Mouse (Mus musculus): ENCODE data around the gene Gdpd1.
"Not testable (repeated sequence)": the region's sequence is repeated elsewhere in the genome, so short reads cannot be mapped to it uniquely, and the experiment has no call there.

Gdpd1 gene

DNA sequence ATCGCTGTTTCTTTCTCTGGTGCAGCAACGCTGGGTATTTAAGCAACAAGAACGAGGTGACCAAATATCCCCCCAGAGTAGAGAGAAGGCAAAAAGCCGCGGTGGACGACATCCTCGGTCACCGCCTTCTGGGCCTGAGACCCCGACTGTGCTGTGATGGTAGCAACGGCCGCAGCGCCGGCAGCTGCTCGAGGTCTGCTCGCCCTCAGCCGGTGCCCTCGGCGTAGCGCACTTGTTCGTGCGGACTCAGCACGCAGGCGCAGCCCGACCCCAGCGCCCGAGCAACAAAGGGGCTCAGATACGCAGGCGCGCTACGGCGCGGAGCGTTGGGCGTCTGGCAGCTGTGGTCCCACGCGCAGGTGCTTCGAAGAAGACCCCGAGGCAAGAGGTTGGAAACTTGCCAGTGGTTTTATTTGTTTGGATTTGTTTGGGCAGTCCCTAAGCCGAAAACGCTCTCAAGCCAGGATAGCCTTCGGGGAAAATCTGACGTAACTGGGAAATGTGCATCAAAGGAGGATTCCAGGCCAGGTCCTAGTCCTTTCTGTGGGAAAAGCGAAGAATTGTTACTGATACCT is at the start of gene Gdpd1:
Gdpd1 (minus strand) TSS at position 197 of the 575 bp plus-strand sequence.
- DNase-seq = peak; percentile 91 to 94

DNA sequence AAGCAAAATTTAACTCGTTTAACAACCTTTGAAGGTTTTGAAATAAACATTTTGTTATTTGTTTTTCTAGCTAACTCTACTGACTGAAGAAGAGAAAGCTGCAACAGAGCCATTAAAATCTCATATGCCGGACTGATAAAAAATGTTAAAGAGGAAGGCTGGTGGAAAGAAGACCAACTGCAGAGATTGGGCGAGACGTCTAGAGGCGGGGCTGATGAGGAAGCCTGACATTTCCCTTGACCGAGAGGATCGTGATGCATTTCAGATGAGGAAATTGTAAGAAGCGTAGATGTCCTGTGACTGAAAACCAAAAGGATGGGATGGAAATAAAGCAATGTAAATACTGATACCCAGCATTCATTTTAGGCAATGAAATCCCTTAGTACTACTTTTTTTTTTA is 48.0 kb upstream of the Gdpd1 start:
- no peak for DNase-seq

DNA sequence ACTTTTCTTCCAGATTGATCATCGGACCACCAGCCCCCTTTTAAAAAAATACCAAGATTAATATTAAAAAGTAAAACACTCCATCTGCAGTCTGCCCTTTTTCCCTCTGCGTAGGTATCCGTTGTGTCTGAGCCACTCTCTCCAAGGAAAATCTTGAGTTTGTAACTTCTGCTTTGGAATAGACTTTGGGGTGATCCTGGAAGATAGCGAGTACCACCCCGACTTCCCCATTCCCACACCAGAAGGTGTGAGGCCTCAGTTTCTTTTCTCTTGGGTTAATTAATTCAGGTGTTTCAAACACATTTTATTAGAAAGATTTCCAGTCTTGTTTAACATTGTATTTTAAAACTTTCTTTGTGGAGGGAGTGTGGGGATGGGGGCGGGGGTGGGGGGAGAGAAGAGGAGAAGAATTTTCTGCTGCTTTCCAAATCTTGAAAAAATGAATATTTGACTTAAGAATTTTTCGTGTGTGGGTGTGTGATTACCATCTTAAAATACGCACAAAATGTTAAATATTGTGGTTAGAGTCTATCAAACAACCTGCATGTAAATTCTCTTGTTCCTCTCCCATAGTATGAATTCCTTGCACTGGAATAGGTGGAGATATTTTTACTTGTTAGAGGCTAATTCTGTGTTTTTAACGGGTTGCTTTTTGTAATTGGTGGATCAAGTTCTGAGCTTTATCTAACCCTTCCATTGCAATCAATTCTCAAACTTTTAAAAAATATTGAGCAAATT is 36.5 kb upstream of the Gdpd1 start:
- no peak for DNase-seq

DNA sequence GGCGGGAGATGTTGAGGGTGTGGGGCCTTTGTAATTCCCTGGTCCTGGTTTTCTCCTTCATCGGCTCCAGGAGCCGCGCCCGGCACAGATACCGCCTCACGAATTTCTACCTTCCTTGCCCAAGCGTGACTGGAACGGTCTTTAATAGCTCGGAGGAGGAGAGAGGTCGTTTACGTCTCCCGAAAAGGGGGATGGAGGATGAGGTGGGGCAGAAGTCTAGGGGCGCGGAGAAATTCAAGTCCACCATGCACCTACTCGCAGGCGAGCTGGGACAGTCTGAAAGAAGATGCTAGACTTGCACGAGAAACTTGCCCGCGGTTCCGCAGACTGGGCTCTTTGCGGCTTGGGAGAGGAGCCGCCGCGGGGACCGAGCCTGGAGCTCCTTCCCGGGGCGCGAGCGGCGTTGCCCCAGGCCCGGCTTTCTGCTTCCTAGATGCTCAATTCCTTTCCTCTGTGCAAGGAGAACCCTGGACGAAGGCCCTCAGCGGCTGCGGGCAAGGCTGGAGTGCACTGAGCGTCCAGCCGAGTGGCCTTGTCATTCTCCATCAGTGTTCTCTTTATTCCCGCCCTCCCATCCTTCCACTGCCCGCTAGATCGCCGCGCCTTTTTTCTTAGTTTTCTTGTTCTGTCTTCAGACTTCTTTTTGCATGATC is 35.8 kb upstream of the Gdpd1 start:
- DNase-seq = peak; percentile 45 to 51

DNA sequence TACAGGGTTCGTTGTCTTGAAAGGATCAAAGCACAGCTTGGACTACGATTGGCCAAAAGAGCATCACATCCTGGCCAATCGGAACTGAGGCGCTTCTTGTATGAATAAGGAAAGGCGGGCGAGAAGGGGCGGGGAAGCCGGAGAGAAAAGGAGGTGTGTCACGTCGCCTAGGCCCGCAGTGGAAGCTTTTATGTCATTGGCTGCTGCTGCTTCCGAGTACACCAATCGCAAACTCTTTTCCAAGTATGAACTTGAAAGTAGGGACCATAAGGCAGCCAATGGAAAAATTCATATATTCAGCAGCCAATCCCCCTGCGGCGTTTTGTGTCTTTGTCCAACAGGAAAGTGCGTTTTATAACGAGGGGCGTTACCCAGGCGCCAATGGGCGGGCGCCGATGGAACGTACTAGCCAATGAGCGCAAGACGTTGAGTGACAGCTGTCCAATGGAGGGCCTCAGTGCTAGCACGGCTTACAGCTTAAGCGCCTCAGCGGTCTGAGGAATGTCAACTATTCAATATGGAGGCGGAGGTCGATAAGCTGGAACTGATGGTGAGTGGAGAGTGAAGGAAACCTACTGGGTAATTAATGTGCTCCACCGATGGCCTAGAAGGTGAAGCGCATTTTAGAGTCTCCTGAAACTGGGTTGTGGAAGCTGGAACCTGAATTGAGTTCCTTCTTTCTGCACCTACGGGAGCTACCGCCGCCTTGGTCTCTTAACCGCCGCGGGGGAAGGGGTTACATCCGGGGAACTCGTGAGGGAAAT is 35.1 kb upstream of the Gdpd1 start, which contains the start of gene Ska2:
Ska2 (plus strand) TSS at position 480 of the 764 bp plus-strand sequence.
- DNase-seq = peak; percentile 95 to 96

DNA sequence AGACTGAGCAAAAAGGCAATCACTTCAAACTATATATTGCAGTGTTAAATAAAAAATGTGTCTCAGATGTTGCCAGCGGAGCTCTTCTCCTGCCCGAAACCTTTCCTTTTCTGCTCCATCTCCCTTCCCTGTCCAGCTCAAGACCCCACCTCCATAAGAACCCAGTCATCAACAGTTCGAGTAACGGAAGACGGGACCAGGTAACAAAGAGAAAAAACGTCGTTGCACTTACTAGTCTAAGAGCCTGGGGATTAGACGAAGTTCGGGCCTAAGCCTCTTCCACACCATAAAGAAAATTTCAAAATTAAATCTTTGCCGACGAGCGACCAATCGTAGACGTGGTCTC is 34.5 kb upstream of the Gdpd1 start, which contains the start of gene Prr11:
Prr11 (minus strand) TSS at position 300 of the 346 bp plus-strand sequence.
- DNase-seq = no peak

DNA sequence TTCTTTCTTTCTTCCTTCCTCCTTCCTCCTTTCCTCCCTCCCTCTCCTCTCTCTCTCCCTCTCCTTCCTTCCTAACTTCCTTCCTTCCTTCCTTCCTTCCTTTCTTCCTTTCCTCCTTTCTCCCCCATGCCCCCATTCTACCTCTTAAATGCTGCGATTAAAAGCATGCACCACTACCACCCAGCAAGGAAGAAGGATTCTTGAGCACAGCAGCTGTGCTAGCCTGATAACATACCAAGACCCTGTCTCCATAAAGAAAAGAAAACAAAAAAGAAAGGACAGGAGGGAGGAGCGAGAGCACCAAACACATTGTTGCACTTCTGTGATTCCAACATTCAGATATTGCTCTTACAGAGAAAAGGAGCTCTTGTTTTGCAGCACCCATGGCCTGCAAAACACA is 13.3 kb upstream of the Gdpd1 start:
- no peak for DNase-seq

DNA sequence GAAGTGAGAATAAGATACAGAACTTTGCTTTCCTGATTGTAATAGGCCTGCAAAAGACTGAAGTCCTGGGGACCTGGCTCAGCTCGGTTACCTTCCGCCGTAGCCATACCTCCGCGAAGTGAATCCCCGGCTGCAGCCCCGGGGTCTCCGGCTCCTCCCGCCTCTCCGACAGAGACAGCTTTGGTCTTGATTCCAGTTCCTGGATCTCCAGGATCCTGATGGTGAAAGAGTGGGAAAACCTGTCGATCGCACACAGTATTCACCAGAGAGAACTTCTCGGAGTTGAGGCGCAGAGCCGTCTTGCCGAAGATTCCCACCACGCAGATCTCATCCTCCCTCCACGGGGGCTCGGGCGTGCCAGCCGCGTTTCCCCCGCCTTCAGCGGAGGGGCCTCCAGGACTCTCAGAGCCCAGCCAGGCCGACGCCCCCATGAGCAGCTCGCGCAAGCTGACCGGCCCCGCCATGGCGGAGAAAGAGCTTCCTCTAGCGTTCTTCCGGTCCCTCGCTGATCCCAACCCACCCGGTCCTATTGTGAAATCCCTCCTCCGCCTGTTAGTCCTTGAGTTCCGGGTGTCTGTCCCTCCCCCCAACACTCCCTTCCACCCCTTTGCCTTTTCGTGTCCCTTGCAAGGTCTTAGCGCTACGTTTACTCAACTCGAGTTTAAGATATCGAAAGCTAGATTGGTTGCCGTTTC is 12.6 kb upstream of the Gdpd1 start, which contains the start of gene Smg8:
Smg8 (minus strand) TSS at position 485 of the 695 bp plus-strand sequence.
- DNase-seq = peak; percentile 79 to 86

DNA sequence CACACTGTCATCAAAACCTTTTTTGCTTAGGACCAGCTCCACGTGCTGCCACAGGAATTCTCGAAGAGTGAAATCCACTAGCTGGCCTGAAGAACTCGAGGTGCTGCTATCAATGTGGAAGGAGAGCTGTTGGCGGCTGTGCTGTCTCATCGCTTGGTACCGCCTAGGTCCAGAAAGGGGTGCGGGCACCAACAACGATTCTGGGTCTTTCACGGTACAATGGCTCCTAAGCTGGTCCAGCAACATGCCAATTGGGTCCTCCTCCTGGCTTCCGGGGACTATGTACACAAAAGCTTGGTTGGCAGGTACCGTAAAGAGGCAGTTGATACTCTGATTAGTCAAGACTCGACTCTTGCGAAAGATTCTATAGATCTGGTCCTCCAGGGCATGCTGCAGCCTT is 11.6 kb upstream of the Gdpd1 start:
- DNase-seq = no peak

DNA sequence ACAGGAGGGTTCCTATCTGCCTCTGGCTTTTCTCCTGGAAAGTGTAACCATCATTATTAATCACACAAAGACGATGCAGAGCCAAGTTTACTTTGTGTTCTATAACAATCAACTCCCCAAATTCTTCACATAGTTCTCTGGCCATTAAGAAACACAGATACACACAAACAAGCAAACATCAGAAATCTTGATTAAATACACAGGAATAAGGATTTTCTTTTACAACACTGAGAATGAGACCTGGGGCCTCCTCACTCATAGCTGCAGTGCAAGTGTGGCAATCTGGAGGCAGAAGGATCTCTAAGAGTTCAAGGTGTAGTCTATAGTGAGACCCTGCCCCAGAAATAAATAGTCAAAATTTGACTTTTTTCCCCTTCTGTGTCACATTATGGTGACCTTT is 9.8 kb upstream of the Gdpd1 start:
- DNase-seq = no peak

DNA sequence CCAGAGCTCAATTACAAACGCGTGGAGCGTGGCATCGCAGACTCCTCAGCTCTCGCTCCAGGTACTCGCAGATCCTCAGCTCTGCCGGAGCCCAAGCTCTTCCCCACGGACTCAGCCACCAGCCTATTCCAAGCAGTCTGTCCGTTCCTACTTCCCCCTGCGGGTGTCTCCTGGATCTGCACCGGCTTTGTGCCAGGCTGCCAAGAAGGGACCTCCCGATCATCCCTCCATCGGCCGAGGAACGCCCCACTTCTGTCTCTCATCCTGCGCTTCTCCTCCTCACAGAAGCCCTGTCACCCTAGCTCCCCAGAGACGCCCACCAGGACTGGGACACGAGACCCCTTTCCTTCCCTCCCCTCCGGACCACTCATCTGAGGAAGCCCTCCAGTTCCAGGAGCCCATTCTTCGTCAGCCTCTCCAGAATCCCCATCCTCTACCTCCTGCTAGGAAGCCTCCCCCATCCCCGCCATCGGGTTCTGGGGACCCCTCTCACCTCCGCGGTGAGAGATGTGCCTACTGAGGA is 458 bp downstream of the Gdpd1 start:
- peak; percentile 83 for DNase-seq

DNA sequence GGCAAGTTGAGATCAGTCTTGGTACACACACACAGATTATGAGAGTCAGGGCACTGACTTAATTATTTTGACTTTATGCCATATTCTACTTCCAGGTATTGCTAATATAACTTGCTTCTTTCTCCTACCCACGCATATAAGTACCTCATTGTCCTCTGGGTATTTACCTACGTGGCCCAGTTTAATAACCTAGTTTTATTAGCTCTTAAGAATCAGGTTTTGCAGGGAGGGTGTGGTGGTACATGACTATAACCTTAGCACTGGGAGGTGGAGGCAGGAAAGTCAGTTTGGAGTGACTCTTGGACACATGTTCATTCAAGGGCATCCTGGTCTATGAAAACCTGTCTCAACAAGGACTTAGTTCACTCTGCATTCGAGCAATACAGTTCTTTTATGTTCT is 11.8 kb downstream of the Gdpd1 start:
- DNase-seq = no peak

DNA sequence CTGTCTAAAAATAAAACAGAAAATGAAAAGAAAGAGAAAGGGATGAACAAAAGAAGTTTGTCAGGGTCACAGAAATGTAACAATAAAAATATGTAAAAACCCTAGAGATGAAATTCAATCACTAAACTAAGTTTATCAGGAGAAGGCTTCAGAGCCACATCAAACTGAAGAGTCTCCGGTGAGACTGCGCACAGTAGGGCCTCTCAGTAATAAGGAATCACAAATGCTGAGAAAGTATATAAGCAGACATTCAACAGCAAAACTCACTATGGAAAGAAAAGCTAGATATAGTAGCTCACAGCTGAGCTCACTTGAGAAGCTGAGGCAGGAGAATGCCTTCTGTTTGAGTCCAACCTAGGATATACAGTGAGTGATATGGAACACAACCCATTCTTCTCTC is 13.5 kb downstream of the Gdpd1 start:
- no peak for DNase-seq

DNA sequence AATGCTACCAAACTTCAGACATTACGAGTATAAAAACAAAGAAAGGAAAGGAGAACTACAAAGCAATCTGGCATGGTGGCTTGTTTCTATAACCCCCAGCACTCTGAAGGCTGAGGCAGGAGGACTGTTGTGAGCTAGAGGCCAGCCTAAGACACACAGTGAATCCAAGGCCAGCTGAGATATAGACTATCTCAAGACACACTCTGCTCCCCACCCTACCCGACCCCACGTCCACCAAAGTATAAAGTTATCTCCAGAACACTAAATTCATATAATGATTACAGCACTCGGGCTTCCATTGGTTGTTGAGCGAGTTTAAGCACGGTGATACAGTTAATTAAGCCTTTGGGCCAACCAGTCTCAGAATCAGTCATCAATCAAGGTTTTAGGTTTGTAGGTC is 17.6 kb downstream of the Gdpd1 start:
- no peak for DNase-seq

DNA sequence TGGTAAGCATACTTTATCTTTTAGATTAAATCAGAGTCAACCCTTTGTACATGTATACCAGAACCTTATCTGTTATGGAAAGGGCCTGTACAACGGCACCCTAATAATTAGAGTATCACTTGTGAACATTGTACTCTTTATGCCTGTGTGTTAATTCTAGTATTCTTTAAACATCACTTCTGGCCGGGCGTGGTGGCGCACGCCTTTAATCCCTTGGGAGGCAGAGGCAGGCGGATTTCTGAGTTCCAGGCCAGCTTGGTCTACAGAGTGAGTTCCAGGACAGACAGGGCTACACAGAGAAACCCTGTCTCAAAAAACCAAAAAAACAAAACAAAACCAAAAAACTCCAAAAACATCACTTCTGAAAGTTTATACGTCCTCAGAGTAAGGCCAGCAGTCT is 25.0 kb downstream of the Gdpd1 start:
- DNase-seq = not testable (repeated sequence)

DNA sequence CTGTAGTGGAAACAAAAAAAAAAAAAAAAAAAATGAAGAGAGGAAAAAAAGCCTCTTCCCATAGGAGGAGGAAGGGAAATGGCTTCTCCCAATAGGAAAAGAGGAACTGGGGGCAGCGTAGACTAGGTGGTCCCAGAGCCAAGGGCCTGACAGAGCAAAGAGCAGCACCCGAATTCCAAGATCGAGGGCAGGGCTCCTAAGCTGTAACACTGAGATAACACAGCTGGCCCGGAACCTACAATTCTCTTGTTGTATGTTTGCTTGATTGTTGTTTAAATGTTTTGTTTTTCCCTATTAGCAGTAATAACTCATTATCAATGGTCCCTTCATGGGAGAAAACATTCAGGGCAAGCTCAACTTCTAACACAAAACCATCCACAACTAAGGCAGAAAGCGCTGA is 26.9 kb downstream of the Gdpd1 start:
- no peak for DNase-seq

DNA sequence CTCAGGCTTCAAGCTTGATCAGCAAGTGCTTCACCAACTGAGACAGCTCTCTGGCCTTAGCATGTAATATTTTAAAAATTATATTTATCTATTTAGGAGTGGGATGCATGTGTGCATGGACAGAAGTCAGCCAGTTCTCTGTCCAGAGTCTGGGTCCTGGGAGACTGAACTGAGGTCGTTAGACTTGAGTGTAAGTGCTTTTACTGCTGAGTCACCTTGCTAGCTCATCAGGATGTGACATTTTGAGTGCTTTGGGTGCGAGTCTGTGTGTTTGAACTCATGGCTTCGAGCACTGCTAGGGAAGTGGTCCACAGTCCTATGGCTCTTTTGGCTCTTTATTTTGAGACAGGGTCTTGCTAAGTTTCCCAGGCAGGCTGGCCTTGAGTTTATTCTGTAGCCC is 30.8 kb downstream of the Gdpd1 start:
- DNase-seq = no peak

DNA sequence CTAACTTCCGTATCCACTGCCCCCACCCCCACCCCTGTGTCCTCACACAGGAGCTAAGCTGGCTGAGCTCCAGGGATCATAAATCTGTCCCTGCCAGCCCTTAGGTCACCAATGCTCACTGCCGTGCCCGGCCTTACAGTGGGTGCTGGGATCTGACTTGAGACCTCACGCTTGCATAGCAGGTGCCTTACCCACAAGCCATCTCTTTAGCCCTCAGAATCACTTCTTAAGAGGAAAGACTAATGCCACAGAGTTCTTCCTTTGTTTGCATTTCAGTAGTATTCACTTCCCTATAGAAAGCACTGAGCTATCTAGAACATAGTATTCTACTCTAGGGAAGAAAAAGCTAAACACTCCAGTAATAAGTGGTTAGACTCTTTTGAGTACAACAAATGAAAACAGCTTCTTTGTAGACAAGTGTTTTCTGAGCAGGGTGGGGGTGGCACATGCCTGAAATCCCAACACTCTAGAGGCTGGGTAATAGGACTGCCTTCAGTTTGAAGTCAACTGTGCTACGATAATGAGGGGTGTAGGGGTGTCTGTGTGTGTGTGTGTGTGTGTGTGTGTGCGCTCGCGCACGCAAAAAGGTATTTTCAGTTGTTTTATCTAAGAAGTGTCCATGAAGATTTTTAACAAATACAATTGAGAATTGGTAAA is 34.4 kb downstream of the Gdpd1 start:
- no peak for DNase-seq

DNA sequence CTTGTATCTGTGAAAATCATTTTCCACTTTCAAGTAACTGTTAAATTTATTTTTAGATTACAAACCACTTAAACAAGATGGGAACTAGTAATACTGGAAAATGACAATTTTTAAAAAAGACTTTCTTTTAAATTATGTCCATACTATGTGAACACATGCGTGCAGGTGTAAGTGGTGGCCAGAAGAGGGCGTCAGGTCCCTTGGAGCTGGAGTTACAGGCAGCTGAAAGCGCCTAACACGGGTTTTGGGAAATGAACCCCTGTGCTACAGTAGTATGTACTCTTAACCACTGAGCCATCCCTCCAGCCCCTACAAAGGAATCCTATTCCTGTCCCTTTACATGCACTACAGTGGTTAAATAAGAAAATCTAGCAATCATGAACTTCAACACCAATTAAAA is 37.7 kb downstream of the Gdpd1 start:
- DNase-seq = no peak

DNA sequence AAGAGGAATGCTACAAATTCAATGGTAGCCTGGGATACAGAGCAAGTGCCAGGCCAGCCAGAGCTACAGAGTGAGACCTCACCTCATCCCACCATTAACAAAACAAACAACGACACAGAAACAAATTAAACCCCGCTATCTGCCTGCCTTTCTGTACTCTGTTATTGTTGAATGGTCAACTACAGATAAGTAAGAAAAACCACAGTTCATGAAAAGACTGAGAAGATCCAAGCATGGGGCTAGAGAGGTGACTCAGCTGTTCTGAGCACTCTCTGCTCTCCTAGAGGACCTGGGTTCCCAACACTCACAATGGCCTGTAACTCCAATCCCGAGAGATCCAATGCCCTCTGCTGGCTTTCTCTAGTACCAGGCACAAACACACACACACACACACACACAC is 45.6 kb downstream of the Gdpd1 start:
- DNase-seq = no peak

DNA sequence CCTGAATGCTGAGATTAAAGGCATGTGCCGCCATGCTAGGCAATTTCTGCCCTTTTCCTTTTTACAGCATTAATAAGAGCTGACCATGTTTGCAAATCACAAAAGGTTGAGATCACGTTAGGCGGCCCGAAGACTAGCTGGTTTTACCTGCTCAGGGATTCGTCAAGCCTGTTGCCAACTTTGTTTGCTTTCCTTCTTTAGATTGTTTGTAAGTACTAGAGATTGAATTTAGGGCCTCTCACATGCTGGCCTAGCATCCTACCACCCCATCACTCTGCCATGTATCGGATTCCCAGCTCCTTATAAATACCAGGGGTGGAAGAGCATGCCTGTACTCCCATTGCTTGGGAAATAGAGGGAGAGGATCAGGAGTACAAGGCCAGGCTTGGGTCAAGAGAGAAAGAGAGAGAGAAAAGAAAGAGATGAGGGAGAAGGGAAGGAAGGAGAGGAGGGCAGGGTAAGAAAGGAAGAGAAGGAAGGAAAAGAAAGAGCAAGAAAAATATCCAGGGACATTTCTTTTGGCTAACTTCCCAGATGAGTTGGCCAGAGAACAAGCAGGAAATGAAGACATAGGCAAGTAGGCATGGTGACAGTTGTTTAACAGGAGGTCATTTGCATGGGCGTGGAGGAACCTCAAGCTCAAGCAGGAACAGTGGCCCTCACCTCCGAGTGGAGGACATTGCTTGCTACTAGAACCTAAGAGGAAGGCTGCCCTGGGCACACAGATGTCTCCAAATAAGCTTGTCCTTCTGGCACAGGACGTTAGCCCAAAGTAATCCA is 47.6 kb downstream of the Gdpd1 start:
- DNase-seq = no peak
